Mouse (Mus musculus): ENCODE results near the gene Dhx32. TPM values are rescaled to one million over a fixed set of nuclear protein-coding genes. Genes with fewer than 3 reads are reported as not detected.

The Dhx32 gene
- polyA plus RNA-seq (2016; fragmentation: Nextera tagmentation; extraction: Ambion mirVana), result 34.4 and 36.8 TPM in 2 replicates

DNA sequence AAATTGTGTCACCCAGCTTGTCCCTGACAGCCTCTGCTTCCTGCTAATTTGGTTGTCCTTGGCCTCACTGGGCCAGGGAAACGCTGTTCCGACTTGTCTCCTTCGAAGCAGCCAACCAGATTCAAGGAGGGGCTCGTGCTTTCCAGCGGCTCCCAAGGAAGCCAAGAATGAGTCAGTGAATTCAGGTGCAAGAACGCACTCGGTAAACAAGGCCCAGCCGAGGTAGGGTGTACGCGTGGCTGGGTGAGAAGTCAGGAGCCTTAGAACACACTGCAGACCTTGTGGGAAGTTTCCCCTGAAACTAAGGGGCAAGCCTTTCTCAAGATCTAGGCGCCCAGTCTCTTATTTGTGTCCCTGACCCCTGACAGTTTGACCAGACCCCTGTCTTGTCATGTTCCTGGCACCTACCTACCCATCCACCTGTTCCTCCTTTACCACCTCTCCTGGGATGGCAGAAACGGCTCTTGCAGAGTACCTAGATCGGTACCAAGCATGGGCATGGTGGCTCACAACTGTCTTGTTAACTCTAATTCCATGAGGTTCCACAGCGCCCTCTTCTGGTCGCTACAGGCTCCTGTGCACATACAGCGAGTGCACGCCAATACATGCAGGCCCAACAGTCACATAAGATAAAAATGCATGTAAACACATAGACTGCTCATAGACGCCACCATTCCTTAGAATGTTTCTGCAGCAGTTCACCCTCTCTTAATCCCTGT lies at the start of gene Dhx32:
Gene Dhx32, minus strand, starts transcription at position 10 of the 719 bp plus-strand sequence.
- Histone ChIP-seq H3K9me3 (no peaks in the 10 kb centered on the region), H3K4me3 (no peak within 1 kb of the TSS), H3K36me3 (no peaks in the 10 kb centered on the region), H3K9ac (no peak within 1 kb of the TSS), H3K4me2 (replicated peaks) (no peak within 1 kb of the TSS), H3K27me3 (replicated peaks) (no peaks in the 10 kb centered on the region), H3K27ac (no peak within 1 kb of the TSS), H3K4me1 (no peaks in the 10 kb centered on the region)
- 19% methylated on average over 18 of the region's 18 CpGs for WGBS
- no peak for ATAC-seq (ENCODE audit: low FRiP score, low read depth)

DNA sequence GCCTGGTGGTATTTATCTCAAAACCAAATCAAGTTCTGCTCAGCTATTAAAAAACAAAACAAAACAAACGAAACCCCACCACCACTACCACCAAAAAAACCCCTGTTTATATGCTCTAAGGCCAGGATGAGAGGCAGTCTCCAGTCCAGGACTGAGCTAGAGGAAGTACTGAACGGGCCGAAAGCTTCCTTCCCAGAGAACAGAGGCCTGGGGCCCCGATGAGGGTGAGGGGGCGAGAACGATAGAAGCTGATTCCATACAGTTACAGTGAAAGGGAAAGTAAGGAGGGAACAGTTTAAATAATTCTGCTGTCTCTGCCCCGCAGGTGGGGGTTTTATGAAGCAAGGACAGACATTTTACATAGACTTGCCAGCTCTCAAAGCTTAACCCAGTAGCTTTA lies 47.1 kb upstream of the Dhx32 start:
- no peak for ATAC-seq (ENCODE audit: low FRiP score, low read depth)
- Histone ChIP-seq H3K27me3 (replicated peaks) (no peaks in the 10 kb centered on the region), H3K4me3 (no peak overlapping the region), H3K9ac (no peak overlapping the region), H3K4me2 (replicated peaks) (no peak overlapping the region), H3K9me3 (no peaks in the 10 kb centered on the region), H3K4me1 (no peaks in the 10 kb centered on the region), H3K27ac (no peak overlapping the region), H3K36me3 (no peaks in the 10 kb centered on the region)
- WGBS, result 74% methylated on average over 7 of the region's 7 CpGs

GRCm38 (mm10) chr7:133828514-133828913 lies 46.0 kb upstream of the Dhx32 start:
- Histone ChIP-seq H3K27me3 (replicated peaks) (no peaks in the 10 kb centered on the region), H3K27ac (no peak overlapping the region), H3K9ac (no peak overlapping the region), H3K4me1 (no peaks in the 10 kb centered on the region), H3K36me3 (no peaks in the 10 kb centered on the region), H3K4me2 (replicated peaks) (no peak overlapping the region), H3K9me3 (no peaks in the 10 kb centered on the region), H3K4me3 (no peak overlapping the region)
- WGBS, result 58% methylated on average over 4 of the region's 4 CpGs
- no peak for ATAC-seq (ENCODE audit: low FRiP score, low read depth)

DNA sequence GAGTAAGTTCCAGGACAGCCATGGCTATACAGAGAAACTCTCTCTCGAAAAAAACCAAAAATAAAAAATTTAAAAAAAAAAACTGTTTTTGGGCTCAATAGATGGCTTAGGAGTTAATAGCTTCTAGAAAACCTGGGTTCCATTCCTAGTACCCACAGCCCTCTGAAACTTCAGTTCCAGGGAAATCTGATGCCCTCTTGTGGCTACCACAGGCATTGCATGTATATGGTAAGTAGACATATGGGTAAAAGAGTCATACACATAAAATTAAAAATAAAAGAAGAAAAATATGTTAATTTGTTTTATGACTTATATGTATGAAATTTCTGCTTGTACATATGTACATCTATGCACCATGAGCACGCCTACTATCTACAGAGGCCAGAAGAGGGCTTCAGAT lies 42.1 kb upstream of the Dhx32 start:
- no peak overlapping the region for H3K4me3 ChIP-seq
- no peak for ATAC-seq (ENCODE audit: low FRiP score, low read depth)
- no peaks in the 10 kb centered on the region for H3K4me1 ChIP-seq
- H3K27me3 ChIP-seq (replicated peaks), result no peaks in the 10 kb centered on the region
- H3K4me2 ChIP-seq (replicated peaks), result no peak overlapping the region
- H3K27ac ChIP-seq, result no peak overlapping the region
- 95% methylated on average over 2 of the region's 2 CpGs for WGBS
- no peak overlapping the region for H3K9ac ChIP-seq
- H3K9me3 ChIP-seq, result no peaks in the 10 kb centered on the region
- H3K36me3 ChIP-seq, result no peaks in the 10 kb centered on the region

DNA sequence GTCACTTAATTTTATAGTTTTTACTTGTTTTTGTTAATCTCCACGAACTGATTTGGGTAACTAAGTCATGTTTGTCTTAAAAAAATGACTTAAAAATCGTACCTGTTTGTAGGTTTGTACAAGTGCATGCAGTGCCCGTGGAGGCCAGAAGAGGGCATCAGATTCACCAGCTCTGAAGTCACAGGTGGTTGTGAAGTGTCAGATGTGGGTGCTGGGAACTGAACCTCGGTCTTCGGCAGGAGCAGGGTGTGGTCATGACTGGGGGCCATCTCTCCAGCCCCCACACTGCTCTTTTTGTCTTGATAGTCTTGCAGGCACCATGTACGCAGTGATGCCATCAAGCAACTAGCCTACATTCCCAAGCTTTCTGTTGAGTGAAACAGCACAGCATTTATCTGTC lies 41.2 kb upstream of the Dhx32 start:
- WGBS, result 87% methylated on average over 6 of the region's 6 CpGs
- Histone ChIP-seq H3K27ac (no peak overlapping the region), H3K36me3 (no peaks in the 10 kb centered on the region), H3K9me3 (no peaks in the 10 kb centered on the region), H3K27me3 (replicated peaks) (no peaks in the 10 kb centered on the region), H3K4me2 (replicated peaks) (no peak overlapping the region), H3K4me3 (no peak overlapping the region), H3K9ac (no peak overlapping the region), H3K4me1 (no peaks in the 10 kb centered on the region)
- ATAC-seq (ENCODE audit: low FRiP score, low read depth), result no peak

GRCm38 (mm10) chr7:133813331-133813730 lies 30.8 kb upstream of the Dhx32 start:
- Histone ChIP-seq H3K4me2 (replicated peaks) (no peak overlapping the region), H3K36me3 (no peaks in the 10 kb centered on the region), H3K27me3 (replicated peaks) (no peaks in the 10 kb centered on the region), H3K4me1 (no peaks in the 10 kb centered on the region), H3K9me3 (no peaks in the 10 kb centered on the region), H3K27ac (no peak overlapping the region), H3K4me3 (no peak overlapping the region), H3K9ac (no peak overlapping the region)
- no peak for ATAC-seq (ENCODE audit: low FRiP score, low read depth)
- WGBS, result 84% methylated on average over 4 of the region's 4 CpGs

DNA sequence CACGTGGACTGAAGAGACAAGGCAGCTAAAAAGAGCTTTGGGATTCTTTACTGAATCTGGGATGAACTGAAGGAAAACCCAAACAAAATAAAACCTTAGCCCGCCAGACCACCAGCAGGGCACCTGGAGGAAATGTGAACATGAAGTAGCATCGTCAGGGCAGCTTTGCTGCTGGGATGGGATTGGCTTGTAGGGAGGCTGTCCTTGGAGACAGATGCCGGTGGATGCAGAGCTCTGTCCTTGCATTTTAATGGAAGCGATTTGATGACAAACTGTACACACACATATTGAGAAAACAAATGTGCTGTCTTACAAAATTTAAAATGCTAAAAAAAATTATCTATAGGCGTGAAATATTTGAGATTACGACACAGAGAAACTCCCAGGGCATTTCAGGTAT lies 30.4 kb upstream of the Dhx32 start:
- 74% methylated on average over 7 of the region's 7 CpGs for WGBS
- ATAC-seq (ENCODE audit: low FRiP score, low read depth), result no peak
- no peaks in the 10 kb centered on the region for H3K4me1 ChIP-seq
- H3K27me3 ChIP-seq (replicated peaks), result no peaks in the 10 kb centered on the region
- H3K9ac ChIP-seq, result no peak overlapping the region
- no peaks in the 10 kb centered on the region for H3K9me3 ChIP-seq
- no peak overlapping the region for H3K4me2 ChIP-seq (replicated peaks)
- no peak overlapping the region for H3K4me3 ChIP-seq
- no peaks in the 10 kb centered on the region for H3K36me3 ChIP-seq
- H3K27ac ChIP-seq, result no peak overlapping the region

DNA sequence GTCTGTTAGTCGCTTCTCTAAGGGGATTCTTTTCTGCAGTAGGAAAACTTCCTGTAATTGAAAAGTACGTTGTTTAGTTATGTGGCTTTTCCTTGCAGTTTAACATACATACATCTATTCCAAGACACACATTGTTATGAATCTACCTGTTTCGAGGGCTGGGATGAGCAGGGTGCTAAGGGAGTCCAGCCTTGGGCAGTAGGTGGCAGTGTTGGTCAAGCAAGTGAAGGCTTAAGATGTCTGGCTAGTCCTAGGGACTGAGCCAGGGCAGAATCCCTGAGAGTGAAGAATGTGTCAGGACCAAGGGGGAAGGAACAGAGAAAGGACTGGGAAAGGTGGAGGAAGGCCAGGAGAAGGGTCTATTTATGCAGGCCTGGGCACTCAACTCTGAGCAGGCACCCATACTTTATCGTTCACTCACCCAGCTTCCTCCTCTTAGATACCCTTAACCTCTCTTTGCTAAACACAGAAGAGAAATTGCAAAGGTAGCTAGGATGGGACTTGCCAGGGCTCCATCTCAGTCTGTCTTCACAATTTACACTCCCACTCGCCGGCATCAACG lies 23.2 kb upstream of the Dhx32 start:
- H3K9me3 ChIP-seq, result no peaks in the 10 kb centered on the region
- H3K27me3 ChIP-seq (replicated peaks), result no peaks in the 10 kb centered on the region
- H3K9ac ChIP-seq, result no peak overlapping the region
- H3K4me3 ChIP-seq, result no peak overlapping the region
- H3K4me2 ChIP-seq (replicated peaks), result no peak overlapping the region
- 55% methylated on average over 7 of the region's 7 CpGs for WGBS
- no peak for ATAC-seq (ENCODE audit: low FRiP score, low read depth)
- H3K27ac ChIP-seq, result no peak overlapping the region
- 0 out of 2 replicates have a peak, but pooled peaks cover 5% of the 10 kb centered on the region for H3K4me1 ChIP-seq
- H3K36me3 ChIP-seq, result no peaks in the 10 kb centered on the region

GRCm38 (mm10) chr7:133801823-133802222 lies 19.3 kb upstream of the Dhx32 start:
- no peak for ATAC-seq (ENCODE audit: low FRiP score, low read depth)
- H3K27me3 ChIP-seq (replicated peaks), result no peaks in the 10 kb centered on the region
- WGBS, result 58% methylated on average over 6 of the region's 6 CpGs
- no peaks in the 10 kb centered on the region for H3K36me3 ChIP-seq
- no peak overlapping the region for H3K4me3 ChIP-seq
- no peak overlapping the region for H3K27ac ChIP-seq
- no peak overlapping the region for H3K9ac ChIP-seq
- 0 out of 2 replicates have a peak, but pooled peaks cover 5% of the 10 kb centered on the region for H3K4me1 ChIP-seq
- no peaks in the 10 kb centered on the region for H3K9me3 ChIP-seq
- no peak overlapping the region for H3K4me2 ChIP-seq (replicated peaks)

- Histone ChIP-seq H3K4me3 (no peak overlapping the region), H3K9ac (no peak overlapping the region), H3K27me3 (replicated peaks) (no peaks in the 10 kb centered on the region), H3K27ac (no peak overlapping the region), H3K9me3 (no peaks in the 10 kb centered on the region), H3K4me1 (0 out of 2 replicates have a peak, but pooled peaks cover 5% of the 10 kb centered on the region), H3K4me2 (replicated peaks) (no peak overlapping the region), H3K36me3 (no peaks in the 10 kb centered on the region)
- no peak for ATAC-seq (ENCODE audit: low FRiP score, low read depth)
- WGBS, result 69% methylated on average over 5 of the region's 5 CpGs
Measured at GRCm38 (mm10) chr7:133799928-133800327, 17.4 kb upstream of the Dhx32 start.

GRCm38 (mm10) chr7:133794720-133795119 lies 12.2 kb upstream of the Dhx32 start:
- no peak overlapping the region for H3K4me2 ChIP-seq (replicated peaks)
- no peak for ATAC-seq (ENCODE audit: low FRiP score, low read depth)
- 83% methylated on average over 2 of the region's 2 CpGs for WGBS
- H3K4me1 ChIP-seq, result no peaks in the 10 kb centered on the region
- no peak overlapping the region for H3K9ac ChIP-seq
- no peak overlapping the region for H3K4me3 ChIP-seq
- H3K27me3 ChIP-seq (replicated peaks), result no peaks in the 10 kb centered on the region
- no peaks in the 10 kb centered on the region for H3K36me3 ChIP-seq
- H3K27ac ChIP-seq, result no peak overlapping the region
- H3K9me3 ChIP-seq, result no peaks in the 10 kb centered on the region

- H3K9ac ChIP-seq, result no peak overlapping the region
- H3K4me2 ChIP-seq (replicated peaks), result no peak overlapping the region
- no peak overlapping the region for H3K4me3 ChIP-seq
- H3K27ac ChIP-seq, result no peak overlapping the region
- H3K27me3 ChIP-seq (replicated peaks), result no peaks in the 10 kb centered on the region
- ATAC-seq (ENCODE audit: low FRiP score, low read depth), result no peak
- H3K36me3 ChIP-seq, result no peaks in the 10 kb centered on the region
- no peaks in the 10 kb centered on the region for H3K4me1 ChIP-seq
- WGBS, result 74% methylated on average over 10 of the region's 10 CpGs
- no peaks in the 10 kb centered on the region for H3K9me3 ChIP-seq
Measured at GRCm38 (mm10) chr7:133793248-133794131, 11.0 kb upstream of the Dhx32 start.

Measured in neural tube, embryonic 12.5 days (tissue).